Mouse (Mus musculus) thymus, adult 2 months (tissue): Measurements from ENCODE around the gene Tbcb.

Experiments used
- CTCF ChIP-seq: fragments of 200-500 bp; IDR thresholded peaks from 2 replicates; pipeline ENCODE4 v1.5.1; 2012; ENCODE audit warnings: mild to moderate bottlenecking, control low read depth, low read length, moderate library complexity, borderline replicate concordance; ENCODE audit not compliant: control insufficient read depth, poor library complexity, insufficient read depth; ENCODE audit errors: extremely low read depth
- POLR2A ChIP-seq: fragments of 200-500 bp; IDR thresholded peaks from 2 replicates; pipeline ENCODE4 v1.6.1; 2012; ENCODE audit warnings: mild to moderate bottlenecking, low read length, control low read depth, moderate library complexity; ENCODE audit not compliant: control insufficient read depth, poor library complexity, insufficient read depth; ENCODE audit errors: extremely low read depth

DNA sequence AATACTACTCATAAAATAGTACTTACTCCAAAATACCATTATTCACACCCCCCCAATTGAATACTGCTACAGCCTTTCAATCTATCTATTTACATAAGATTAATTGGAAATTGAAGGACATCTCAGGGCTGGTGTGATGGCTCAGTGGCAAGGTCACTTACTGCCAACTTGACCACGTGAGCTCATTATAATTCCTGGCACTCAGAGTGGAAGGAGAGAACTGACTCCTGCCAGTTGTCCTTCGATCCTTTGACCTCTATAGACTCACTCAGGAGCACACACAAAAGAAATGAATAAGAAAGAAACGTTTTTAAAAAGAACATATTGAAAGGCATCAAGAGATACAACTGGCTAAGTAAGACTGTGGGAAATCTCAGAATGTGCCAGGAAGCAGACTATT lies 16.2 kb downstream of the Tbcb start:
- TF ChIP-seq CTCF (no peak), POLR2A (no peak)
